Mouse (Mus musculus) embryo, embryonic 9.5 days (tissue): ENCODE measurements around the gene Hat1.

Experiments used
- DNase-seq: peaks from one replicate; pipeline ENCODE4 v3.0.0-alpha.2; 2017; ENCODE audit errors: extremely low spot score

Gene Hat1

GRCm38 (mm10) chr2:71376433-71376906 is 12.3 kb upstream of the Hat1 start:
- DNase-seq = no peak

GRCm38 (mm10) chr2:71377426-71377825 is 11.3 kb upstream of the Hat1 start:
- no peak for DNase-seq

GRCm38 (mm10) chr2:71381962-71382361 is 6.8 kb upstream of the Hat1 start:
- no peak for DNase-seq

- no peak for DNase-seq
Measured at GRCm38 (mm10) chr2:71383890-71384289, 4.9 kb upstream of the Hat1 start.

GRCm38 (mm10) chr2:71387766-71388165 is 992 bp upstream of the Hat1 start:
- DNase-seq = no peak

- no peak for DNase-seq
Measured at GRCm38 (mm10) chr2:71389864-71390263, 1.1 kb downstream of the Hat1 start.

- no peak for DNase-seq
Measured at GRCm38 (mm10) chr2:71405613-71406012, 16.9 kb downstream of the Hat1 start.

GRCm38 (mm10) chr2:71418760-71419280 is 30.1 kb downstream of the Hat1 start:
- no peak for DNase-seq

- no peak for DNase-seq
Measured at GRCm38 (mm10) chr2:71419408-71419807, 30.6 kb downstream of the Hat1 start.

GRCm38 (mm10) chr2:71420895-71421425 is 32.2 kb downstream of the Hat1 start:
- DNase-seq = no peak

- DNase-seq = no peak
Measured at GRCm38 (mm10) chr2:71424545-71424944, 35.8 kb downstream of the Hat1 start.

- no peak for DNase-seq
Measured at GRCm38 (mm10) chr2:71435440-71435839, 46.7 kb downstream of the Hat1 start.

GRCm38 (mm10) chr2:71443376-71443775 is 54.6 kb downstream of the Hat1 start:
- DNase-seq = no peak

- DNase-seq = no peak
Measured at GRCm38 (mm10) chr2:71445536-71446196, 56.9 kb downstream of the Hat1 start.

- peak; percentile 46 for DNase-seq
Measured at GRCm38 (mm10) chr2:71449604-71450003, 60.8 kb downstream of the Hat1 start.

GRCm38 (mm10) chr2:71451761-71452160 is 63.0 kb downstream of the Hat1 start:
- no peak for DNase-seq

- peak; percentile 95 for DNase-seq
Measured at GRCm38 (mm10) chr2:71453161-71453916, 64.6 kb downstream of the Hat1 start, which contains the start of gene Metap1d. Metap1d (plus strand) TSS chr2:71453276.

GRCm38 (mm10) chr2:71453917-71454260 is 65.1 kb downstream of the Hat1 start:
- no peak for DNase-seq

GRCm38 (mm10) chr2:71458624-71459023 is 69.9 kb downstream of the Hat1 start:
- DNase-seq = no peak

GRCm38 (mm10) chr2:71459659-71460058 is 70.9 kb downstream of the Hat1 start:
- DNase-seq = no peak

GRCm38 (mm10) chr2:71461139-71461538 is 72.4 kb downstream of the Hat1 start:
- no peak for DNase-seq

GRCm38 (mm10) chr2:71461589-71461988 is 72.8 kb downstream of the Hat1 start:
- DNase-seq = no peak

- no peak for DNase-seq
Measured at GRCm38 (mm10) chr2:71462066-71462465, 73.3 kb downstream of the Hat1 start.
